Mouse (Mus musculus): ENCODE measurements around the gene Gm20517. TPM values are rescaled to one million over a fixed set of nuclear protein-coding genes. Genes with fewer than 3 reads are reported as not detected.

Gm20517 gene
- polyA plus RNA-seq, 2 experiments = 0.86 TPM

DNA sequence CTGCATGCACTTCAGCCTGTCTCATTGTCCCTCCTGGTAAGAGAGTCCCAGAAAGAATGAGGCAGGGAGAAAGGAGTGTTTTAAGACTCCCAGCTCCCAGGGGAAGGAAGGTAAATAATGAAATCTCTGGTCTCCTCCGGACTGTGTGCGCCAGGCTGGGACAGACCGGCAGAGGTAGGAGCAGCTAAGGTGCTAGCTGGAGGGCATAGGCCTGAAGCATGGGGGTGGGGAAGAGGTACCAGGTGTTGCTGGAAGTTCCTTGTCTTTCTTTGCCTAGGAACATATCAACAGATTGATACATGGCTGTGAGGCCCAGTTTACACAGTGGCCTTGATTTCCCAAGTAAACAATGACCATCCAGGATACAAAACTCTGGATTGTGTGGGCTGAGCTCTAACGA, 97.6 kb downstream of the Gm20517 start:
- Histone ChIP-seq H3K9me3 (ENCODE audit: control insufficient read depth, low read length) (no peaks in the 10 kb centered on the region), H3K27me3 (ENCODE audit: control insufficient read depth, insufficient read depth, low read length) (peaks cover 4% of the 10 kb centered on the region), H3K9ac (replicated peaks) (no peak overlapping the region), H3K4me1 (replicated peaks; ENCODE audit: control insufficient read depth in 2 of 2, insufficient read depth in 2 of 2, low read length in 1 of 2) (0 out of 4 replicates have a peak, but pooled peaks cover 0 to 4% of the 10 kb centered on the region in 2 experiments), H3K4me3 (ENCODE audit: insufficient read depth in 1 of 2, low read depth in 2 of 2, low read length in 2 of 2) (no peak overlapping the region), H3K36me3 (replicated peaks; ENCODE audit: control insufficient read depth, insufficient read depth, low read depth) (no peaks in the 10 kb centered on the region), H3K4me2 (ENCODE audit: low read depth) (no peak overlapping the region), H3K27ac (no peak overlapping the region)
- DNase-seq (ENCODE audit: low read depth in 3 of 3, low spot score in 3 of 3) = no peak
- no peak for ATAC-seq (ENCODE audit: insufficient read depth)
- WGBS (ENCODE audit: insufficient replicate concordance) = 59% methylated on average over 4 of the region's 4 CpGs
- TF ChIP-seq EP300 (IDR thresholded peaks at IDR 0.05; ENCODE audit: low read depth) (no peak), CTCF (IDR thresholded peaks at IDR 0.05; ENCODE audit: low read depth) (no peak)

DNA sequence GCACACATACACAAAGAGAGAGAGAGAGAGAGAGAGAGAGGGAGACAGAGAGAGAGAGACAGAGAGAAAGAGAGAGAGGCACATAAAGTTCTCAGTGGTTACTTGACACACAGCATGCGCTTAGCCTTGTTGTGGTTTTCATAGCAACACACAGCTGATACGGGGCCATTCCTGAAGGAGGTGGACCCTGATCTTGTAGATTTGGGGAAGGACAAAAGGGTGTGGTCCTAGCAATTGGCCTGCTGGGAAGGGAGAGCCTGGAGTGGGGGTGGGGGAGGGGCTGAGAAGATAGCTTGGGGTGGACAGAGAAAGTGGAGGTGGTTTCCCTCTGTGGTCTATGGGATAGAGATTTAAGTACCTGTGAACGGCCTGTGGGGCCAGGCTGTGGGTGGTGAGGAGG, 98.6 kb downstream of the Gm20517 start:
- H3K4me1 ChIP-seq (replicated peaks; ENCODE audit: control insufficient read depth in 2 of 2, insufficient read depth in 2 of 2, low read length in 1 of 2) = 0 out of 4 replicates have a peak, but pooled peaks cover 0 to 4% of the 10 kb centered on the region in 2 experiments
- H3K4me3 ChIP-seq (ENCODE audit: insufficient read depth in 1 of 2, low read depth in 2 of 2, low read length in 2 of 2) = no peak overlapping the region
- WGBS (ENCODE audit: insufficient replicate concordance) = 15% methylated on average over 3 of the region's 3 CpGs
- ATAC-seq (ENCODE audit: insufficient read depth) = no peak
- no peaks in the 10 kb centered on the region for H3K27me3 ChIP-seq (ENCODE audit: control insufficient read depth, insufficient read depth, low read length)
- H3K36me3 ChIP-seq (replicated peaks; ENCODE audit: control insufficient read depth, insufficient read depth, low read depth) = no peaks in the 10 kb centered on the region
- H3K9ac ChIP-seq (replicated peaks) = no peak overlapping the region
- DNase-seq (ENCODE audit: low read depth in 3 of 3, low spot score in 3 of 3) = no peak
- no peak overlapping the region for H3K27ac ChIP-seq
- TF ChIP-seq CTCF (IDR thresholded peaks at IDR 0.05; ENCODE audit: low read depth) = no peak
- TF ChIP-seq EP300 (IDR thresholded peaks at IDR 0.05; ENCODE audit: low read depth) = no peak
- H3K9me3 ChIP-seq (ENCODE audit: control insufficient read depth, low read length) = no peaks in the 10 kb centered on the region
- no peak overlapping the region for H3K4me2 ChIP-seq (ENCODE audit: low read depth)

DNA sequence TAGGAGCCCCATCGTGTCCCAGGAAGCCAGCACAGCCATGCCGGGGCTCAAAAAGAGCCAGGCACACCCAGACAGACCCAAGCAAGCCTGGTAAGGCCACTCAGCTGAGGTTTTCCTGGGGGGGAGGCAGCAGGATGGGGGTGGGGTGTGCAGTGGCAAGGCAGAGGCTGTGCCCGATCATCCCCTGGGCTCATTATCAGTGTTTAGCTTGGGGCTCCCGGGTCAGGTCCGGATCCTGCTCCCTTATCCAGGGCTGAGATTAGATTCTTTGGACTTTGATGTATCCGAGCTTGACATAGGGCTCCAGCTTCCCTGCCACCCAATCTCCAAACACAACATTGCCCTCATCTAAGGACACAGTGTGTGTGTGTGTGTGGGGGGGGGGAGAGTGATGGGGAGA, 100.5 kb downstream of the Gm20517 start:
- Histone ChIP-seq H3K9ac (replicated peaks) (no peak overlapping the region), H3K9me3 (ENCODE audit: control insufficient read depth, low read length) (no peaks in the 10 kb centered on the region), H3K27me3 (ENCODE audit: control insufficient read depth, insufficient read depth, low read length) (no peaks in the 10 kb centered on the region), H3K4me1 (replicated peaks; ENCODE audit: control insufficient read depth in 2 of 2, insufficient read depth in 2 of 2, low read length in 1 of 2) (0 out of 4 replicates have a peak, but pooled peaks cover 0 to 4% of the 10 kb centered on the region in 2 experiments), H3K4me3 (ENCODE audit: insufficient read depth in 1 of 2, low read depth in 2 of 2, low read length in 2 of 2) (no peak overlapping the region), H3K27ac (no peak overlapping the region), H3K36me3 (replicated peaks; ENCODE audit: control insufficient read depth, insufficient read depth, low read depth) (no peaks in the 10 kb centered on the region), H3K4me2 (ENCODE audit: low read depth) (no peak overlapping the region)
- ATAC-seq (ENCODE audit: insufficient read depth) (no peak), DNase-seq (ENCODE audit: low read depth in 3 of 3, low spot score in 3 of 3) (no peak)
- no peak for TF ChIP-seq CTCF (IDR thresholded peaks at IDR 0.05; ENCODE audit: low read depth)
- no peak for TF ChIP-seq EP300 (IDR thresholded peaks at IDR 0.05; ENCODE audit: low read depth)
- WGBS (ENCODE audit: insufficient replicate concordance) = 35% methylated on average over 6 of the region's 6 CpGs

DNA sequence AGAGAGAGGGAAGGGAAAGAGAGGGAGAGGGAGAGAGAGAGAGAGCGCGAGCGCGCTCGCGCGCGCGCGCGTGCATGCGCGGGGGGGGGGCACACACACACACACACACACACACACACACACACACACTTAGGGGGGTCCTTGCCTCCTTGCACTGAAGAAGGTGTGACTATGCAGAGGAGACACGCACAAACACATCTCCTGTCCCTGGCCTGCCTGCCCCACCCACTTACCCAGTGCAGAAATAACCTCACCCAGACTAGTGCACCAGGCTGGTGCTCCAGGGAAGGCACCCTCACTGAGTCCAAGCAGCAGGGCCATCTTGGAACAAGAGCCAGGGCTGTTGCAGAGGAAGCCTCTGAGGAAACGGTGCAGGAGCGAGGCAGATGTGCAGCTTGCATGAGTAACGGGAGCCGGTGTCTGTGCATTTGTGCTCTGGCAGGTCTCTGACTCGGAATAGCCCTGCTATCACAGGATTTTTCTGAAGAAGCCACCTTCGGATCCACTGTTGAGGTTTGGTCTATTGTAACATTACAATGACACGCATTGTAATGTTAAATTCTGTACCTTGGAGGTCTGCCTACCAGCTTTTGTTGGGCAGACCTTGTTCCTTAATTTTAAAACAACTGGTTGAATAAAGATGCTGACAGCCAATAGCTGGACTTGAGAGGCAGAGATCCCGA, 101.6 kb downstream of the Gm20517 start:
- H3K9me3 ChIP-seq (ENCODE audit: control insufficient read depth, low read length) = no peaks in the 10 kb centered on the region
- no peak overlapping the region for H3K4me3 ChIP-seq (ENCODE audit: insufficient read depth in 1 of 2, low read depth in 2 of 2, low read length in 2 of 2)
- H3K4me1 ChIP-seq (replicated peaks; ENCODE audit: control insufficient read depth in 2 of 2, insufficient read depth in 2 of 2, low read length in 1 of 2) = 0 out of 4 replicates have a peak, but pooled peaks cover 0 to 4% of the 10 kb centered on the region in 2 experiments
- no peaks in the 10 kb centered on the region for H3K27me3 ChIP-seq (ENCODE audit: control insufficient read depth, insufficient read depth, low read length)
- no peaks in the 10 kb centered on the region for H3K36me3 ChIP-seq (replicated peaks; ENCODE audit: control insufficient read depth, insufficient read depth, low read depth)
- no peak overlapping the region for H3K4me2 ChIP-seq (ENCODE audit: low read depth)
- no peak overlapping the region for H3K27ac ChIP-seq
- 53% methylated on average over 22 of the region's 22 CpGs for WGBS (ENCODE audit: insufficient replicate concordance)
- TF ChIP-seq CTCF (IDR thresholded peaks at IDR 0.05; ENCODE audit: low read depth) = no peak
- no peak for TF ChIP-seq EP300 (IDR thresholded peaks at IDR 0.05; ENCODE audit: low read depth)
- no peak for ATAC-seq (ENCODE audit: insufficient read depth)
- H3K9ac ChIP-seq (replicated peaks) = no peak overlapping the region
- DNase-seq (ENCODE audit: low read depth in 3 of 3, low spot score in 3 of 3) = no peak

DNA sequence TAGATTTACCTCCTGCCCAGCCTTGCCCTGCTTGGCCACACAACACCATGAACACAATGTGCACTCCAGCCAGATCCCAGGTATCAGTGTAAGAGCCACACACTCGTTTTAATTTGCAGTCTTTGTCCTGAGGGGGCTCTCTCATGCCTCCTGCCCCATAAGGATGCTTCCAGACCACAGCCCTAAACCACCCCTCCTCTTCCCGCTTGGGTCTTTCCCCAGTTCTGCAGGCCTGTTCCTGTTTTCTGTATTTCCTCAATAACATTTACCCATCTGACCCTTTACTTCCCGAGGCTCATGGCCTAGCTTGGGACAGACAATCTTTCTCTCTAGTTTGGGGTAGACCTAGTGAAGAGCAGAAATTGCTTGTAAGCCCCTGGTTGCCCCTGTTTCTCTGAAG, 103.6 kb downstream of the Gm20517 start:
- no peaks in the 10 kb centered on the region for H3K36me3 ChIP-seq (replicated peaks; ENCODE audit: control insufficient read depth, insufficient read depth, low read depth)
- no peak overlapping the region for H3K27ac ChIP-seq
- H3K9me3 ChIP-seq (ENCODE audit: control insufficient read depth, low read length) = no peaks in the 10 kb centered on the region
- 0 out of 4 replicates have a peak, but pooled peaks cover 0 to 2% of the 10 kb centered on the region in 2 experiments for H3K4me1 ChIP-seq (replicated peaks; ENCODE audit: control insufficient read depth in 2 of 2, insufficient read depth in 2 of 2, low read length in 1 of 2)
- WGBS (ENCODE audit: insufficient replicate concordance) = 13% methylated on average over 3 of the region's 3 CpGs
- H3K4me3 ChIP-seq (ENCODE audit: insufficient read depth in 1 of 2, low read depth in 2 of 2, low read length in 2 of 2) = no peak overlapping the region
- no peak overlapping the region for H3K4me2 ChIP-seq (ENCODE audit: low read depth)
- H3K27me3 ChIP-seq (ENCODE audit: control insufficient read depth, insufficient read depth, low read length) = no peaks in the 10 kb centered on the region
- no peak overlapping the region for H3K9ac ChIP-seq (replicated peaks)
- TF ChIP-seq CTCF (IDR thresholded peaks at IDR 0.05; ENCODE audit: low read depth) = no peak
- no peak for TF ChIP-seq EP300 (IDR thresholded peaks at IDR 0.05; ENCODE audit: low read depth)
- DNase-seq (ENCODE audit: low read depth in 3 of 3, low spot score in 3 of 3) (no peak), ATAC-seq (ENCODE audit: insufficient read depth) (no peak)

Measured in liver, embryonic 14.5 days (tissue).